Mouse (Mus musculus) hindbrain, embryonic 15.5 days (tissue): ENCODE measurements around the gene C8b. TPM values are rescaled to one million over a fixed set of nuclear protein-coding genes. Genes with fewer than 3 reads are reported as not detected.

Experiments used
- ATAC-seq: fragments of 200-750 bp; cut with Nextera tagmentation; 2 replicates; pipeline ENCODE4 v1.8.0; 2017; ENCODE audit warnings: low read depth, moderate number of reproducible peaks, moderate TSS enrichment; ENCODE audit not compliant: low FRiP score
- H3K27ac ChIP-seq: fragments of 300-500 bp; sonication (generic); replicated peaks from 2 replicates; pipeline ENCODE4 v1.5.1; 2015; ENCODE audit warnings: mild to moderate bottlenecking, inconsistent platforms
- H3K27me3 ChIP-seq: fragments of 300-500 bp; sonication (generic); 2 replicates; pipeline ENCODE4 v1.6.1; 2015; ENCODE audit warnings: control low read depth, inconsistent platforms
- H3K36me3 ChIP-seq: fragments of 300-500 bp; sonication (generic); 2 replicates; pipeline ENCODE4 v1.6.1; 2015; ENCODE audit warnings: control low read depth, inconsistent platforms
- H3K4me1 ChIP-seq: fragments of 300-500 bp; sonication (generic); replicated peaks from 2 replicates; pipeline ENCODE4 v1.6.1; 2015; ENCODE audit warnings: control low read depth, inconsistent platforms
- H3K4me2 ChIP-seq: fragments of 300-500 bp; sonication (generic); 2 replicates; pipeline ENCODE4 v1.6.1; 2015; ENCODE audit warnings: moderate library complexity, mild to moderate bottlenecking, inconsistent platforms
- H3K4me3 ChIP-seq: fragments of 300-500 bp; sonication (generic); 2 replicates; pipeline ENCODE4 v1.5.1; 2015; ENCODE audit warnings: mild to moderate bottlenecking, inconsistent platforms
- H3K9ac ChIP-seq: fragments of 300-500 bp; sonication (generic); 2 replicates; pipeline ENCODE4 v1.6.1; 2015; ENCODE audit warnings: inconsistent platforms
- H3K9me3 ChIP-seq: fragments of 300-500 bp; sonication (generic); 2 replicates; pipeline ENCODE4 v1.6.1; 2016; ENCODE audit warnings: control low read depth, inconsistent platforms
- WGBS: fragments of 180-500 bp; shearing (Covaris S2); methylation state at CpG from one replicate; pipeline ENCODE4 v1.1.7; 2015; 5-methylcytosine and 5-hydroxymethylcytosine counted together
- polyA plus RNA-seq: library from polyadenylated mRNA; unstranded; fragments of >200 nt; fragmentation: Nextera tagmentation; extraction: Ambion mirVana; gene quantifications from 2 replicates; pipeline ENCODE4 v1.2.1, GENCODE M21; 2015

C8b gene
- polyA plus RNA-seq, result 0.09 TPM in 1 of 2 replicates, not detected in the other

DNA sequence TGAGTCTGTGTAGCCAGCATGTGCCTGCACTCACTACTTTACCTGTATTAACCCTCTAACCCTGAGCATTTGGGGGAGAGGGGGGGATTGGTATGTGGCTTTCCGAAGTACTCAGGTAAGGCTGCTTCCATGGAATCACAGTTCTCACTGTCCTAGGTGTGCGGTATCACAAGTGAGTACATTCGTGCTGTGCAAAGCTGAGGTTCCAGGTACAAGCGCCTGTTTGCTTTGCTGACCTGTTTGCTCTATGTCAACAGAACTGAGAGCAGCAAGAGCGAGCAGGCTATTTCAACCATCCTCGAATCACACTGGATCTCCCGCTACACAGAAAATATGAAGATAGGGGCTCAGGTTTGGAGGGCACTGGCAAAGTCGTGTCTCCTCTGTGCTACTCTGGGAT, at the start of gene C8b:
C8b (plus strand) TSS at position 253 of the 400 bp plus-strand sequence.
- H3K4me2 ChIP-seq, result no peak within 1 kb of the TSS
- no peaks in the 10 kb centered on the region for H3K27me3 ChIP-seq
- no peaks in the 10 kb centered on the region for H3K36me3 ChIP-seq
- ATAC-seq, result no peak
- 93% methylated on average over 8 of the region's 8 CpGs for WGBS
- no peak within 1 kb of the TSS for H3K9ac ChIP-seq
- peaks cover 6% of the 10 kb centered on the region for H3K4me1 ChIP-seq
- H3K4me3 ChIP-seq, result no peak within 1 kb of the TSS
- no peaks in the 10 kb centered on the region for H3K9me3 ChIP-seq
- no peak within 1 kb of the TSS for H3K27ac ChIP-seq

DNA sequence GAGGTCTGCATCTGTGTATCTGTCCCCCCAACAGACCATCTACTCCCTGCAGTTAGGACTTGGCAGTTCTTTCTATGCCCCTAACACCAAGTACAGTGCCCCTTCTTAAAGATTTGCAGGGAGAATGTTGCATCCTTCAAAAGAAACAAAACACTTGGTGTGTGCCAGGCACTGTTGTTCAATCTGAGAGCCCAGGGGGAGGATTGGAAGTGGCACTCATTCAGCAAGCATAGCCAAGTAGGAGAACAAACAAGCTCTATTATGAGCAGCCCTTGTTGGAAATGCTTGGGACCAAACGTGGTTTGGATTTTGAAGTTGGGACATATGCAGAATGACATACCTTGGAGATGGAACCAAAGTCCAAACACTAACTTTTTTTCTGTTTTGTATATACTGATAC, 49.6 kb upstream of the C8b start:
- H3K27me3 ChIP-seq, result no peaks in the 10 kb centered on the region
- H3K27ac ChIP-seq, result no peak overlapping the region
- no peaks in the 10 kb centered on the region for H3K36me3 ChIP-seq
- H3K9ac ChIP-seq, result no peak overlapping the region
- 66% methylated on average over 1 of the region's 1 CpGs for WGBS
- peaks cover 30% of the 10 kb centered on the region for H3K4me1 ChIP-seq
- no peak overlapping the region for H3K4me2 ChIP-seq
- ATAC-seq, result no peak
- no peak overlapping the region for H3K4me3 ChIP-seq
- H3K9me3 ChIP-seq, result no peaks in the 10 kb centered on the region

DNA sequence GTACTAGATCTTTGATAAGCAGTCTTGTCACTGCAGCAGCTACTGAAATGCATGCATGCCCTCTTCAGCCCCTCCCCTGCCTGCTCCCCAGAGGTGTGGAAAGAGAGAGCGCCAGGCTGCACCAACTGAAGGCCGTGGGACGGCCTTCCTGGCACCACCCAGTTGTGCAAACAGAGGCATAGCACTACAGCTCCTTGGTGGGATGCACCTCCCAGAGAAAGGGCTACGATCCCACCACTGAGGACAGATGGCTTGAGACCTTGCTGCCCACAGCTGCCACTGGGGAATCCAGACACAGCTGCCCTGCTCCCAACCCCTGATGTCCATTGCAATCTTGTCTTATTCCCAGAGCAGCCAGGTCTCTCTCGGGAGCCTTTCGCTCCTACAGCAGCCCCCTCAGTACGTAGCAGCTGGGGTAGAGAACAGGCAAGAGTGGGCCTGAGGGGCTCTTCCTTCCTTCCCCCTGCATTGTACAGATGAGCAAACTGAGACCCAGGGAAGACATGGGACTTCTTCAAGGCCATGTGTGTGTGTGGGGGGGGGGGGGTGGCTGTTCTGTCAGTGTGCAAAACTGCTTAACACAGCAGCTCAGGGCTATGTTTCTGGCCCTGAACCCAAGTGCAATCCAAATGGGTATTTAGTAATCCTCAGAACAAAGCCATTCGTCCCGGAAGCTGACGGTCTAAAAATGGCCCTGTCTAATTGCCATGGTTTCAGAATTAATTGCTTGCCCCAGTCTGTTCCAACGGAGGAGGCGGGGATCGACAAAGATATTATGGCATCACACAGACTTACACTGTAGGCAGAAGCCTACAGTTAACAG, 46.9 kb upstream of the C8b start:
- H3K36me3 ChIP-seq, result no peaks in the 10 kb centered on the region

DNA sequence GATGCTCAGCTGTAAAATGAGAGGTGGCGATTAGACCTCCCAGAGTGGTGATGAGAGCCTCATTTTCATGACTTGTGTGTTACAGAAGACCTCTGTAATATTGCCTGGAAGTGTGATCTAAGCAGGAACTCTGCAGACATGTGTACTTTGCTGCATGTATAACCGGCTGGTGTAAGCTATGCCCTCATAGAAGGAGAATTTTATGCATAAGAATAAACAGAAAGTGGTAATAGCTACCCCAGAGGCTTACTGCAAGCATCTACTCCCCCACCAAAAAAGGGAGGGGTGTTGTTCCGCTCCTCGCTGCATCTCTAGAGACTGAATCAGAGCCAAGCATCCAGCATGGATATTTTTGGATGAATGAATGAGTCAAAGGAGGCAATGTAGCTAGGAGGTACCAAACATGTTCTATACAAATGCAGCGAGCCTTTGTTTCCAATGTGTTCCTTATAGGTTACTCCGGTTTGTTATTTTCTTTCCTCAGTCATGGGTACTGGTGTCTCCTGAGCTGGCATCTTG, 42.5 kb upstream of the C8b start:
- WGBS, result 60% methylated on average over 6 of the region's 6 CpGs
- Histone ChIP-seq H3K27me3 (no peaks in the 10 kb centered on the region), H3K27ac (0 out of 2 replicates have a peak overlapping the region, but pooled peaks have one; percentile 35), H3K9ac (no peak overlapping the region), H3K4me1 (peaks cover 25% of the 10 kb centered on the region), H3K4me2 (no peak overlapping the region), H3K36me3 (no peaks in the 10 kb centered on the region), H3K9me3 (no peaks in the 10 kb centered on the region), H3K4me3 (no peak overlapping the region)
- ATAC-seq, result no peak

More for the DNA sequence above, 46.9 kb upstream of the C8b start:
- H3K27ac ChIP-seq, result peak overlapping the region; percentile 39
- no peaks in the 10 kb centered on the region for H3K9me3 ChIP-seq
- H3K27me3 ChIP-seq, result no peaks in the 10 kb centered on the region
- H3K9ac ChIP-seq, result no peak overlapping the region
- H3K4me1 ChIP-seq, result peaks cover 34% of the 10 kb centered on the region
- H3K4me3 ChIP-seq, result no peak overlapping the region
- WGBS, result 24% methylated on average over 13 of the region's 13 CpGs
- ATAC-seq, result peak; percentile 58
- no peak overlapping the region for H3K4me2 ChIP-seq

DNA sequence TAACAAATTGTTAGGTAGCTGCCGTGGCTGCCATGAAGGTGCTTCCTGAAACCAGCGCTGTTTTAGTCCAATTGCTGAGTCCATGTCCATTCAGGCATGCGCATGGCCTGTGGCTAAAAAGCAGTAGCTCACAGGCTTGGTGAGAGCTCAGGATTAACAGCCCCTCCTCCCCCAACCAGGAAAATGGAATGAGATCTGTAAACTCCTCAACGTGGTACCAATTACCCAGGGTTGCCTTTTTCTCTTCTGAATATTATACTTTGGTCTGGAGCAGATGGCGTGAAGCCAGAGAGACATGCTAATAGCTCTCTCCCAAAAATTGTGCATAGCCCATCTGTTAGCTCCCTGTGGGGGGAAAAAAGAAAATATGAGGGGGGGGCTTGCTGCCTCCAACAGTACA, 41.9 kb upstream of the C8b start:
- no peak for ATAC-seq
- no peak overlapping the region for H3K4me2 ChIP-seq
- H3K27me3 ChIP-seq, result no peaks in the 10 kb centered on the region
- no peak overlapping the region for H3K9ac ChIP-seq
- H3K36me3 ChIP-seq, result no peaks in the 10 kb centered on the region
- H3K27ac ChIP-seq, result 0 out of 2 replicates have a peak overlapping the region, but pooled peaks have one; percentile 35
- 45% methylated on average over 5 of the region's 5 CpGs for WGBS
- H3K9me3 ChIP-seq, result no peaks in the 10 kb centered on the region
- H3K4me3 ChIP-seq, result no peak overlapping the region
- peaks cover 18% of the 10 kb centered on the region for H3K4me1 ChIP-seq

DNA sequence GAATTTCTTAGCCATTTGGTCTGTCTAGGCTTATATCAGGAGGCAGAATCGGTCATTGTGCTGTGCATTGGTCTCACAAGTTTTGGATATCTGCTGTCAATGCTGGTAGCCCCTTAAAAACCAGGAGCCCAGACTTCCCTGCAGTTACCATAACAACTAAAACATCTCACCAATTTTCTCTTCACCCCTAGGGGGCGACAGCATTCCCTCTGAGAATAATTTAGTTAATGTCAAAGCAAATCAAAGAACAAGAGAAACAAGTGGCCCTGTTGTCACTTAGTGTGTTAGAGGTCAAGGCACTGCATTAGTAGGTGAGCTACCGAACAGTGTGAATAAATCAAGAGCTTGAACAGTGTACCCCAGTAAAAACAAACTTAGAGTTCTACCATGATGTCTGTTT, 40.4 kb upstream of the C8b start:
- H3K27me3 ChIP-seq, result no peaks in the 10 kb centered on the region
- no peak overlapping the region for H3K9ac ChIP-seq
- no peak overlapping the region for H3K4me2 ChIP-seq
- H3K36me3 ChIP-seq, result no peaks in the 10 kb centered on the region
- ATAC-seq, result no peak
- no peaks in the 10 kb centered on the region for H3K9me3 ChIP-seq
- peaks cover 13% of the 10 kb centered on the region for H3K4me1 ChIP-seq
- H3K27ac ChIP-seq, result no peak overlapping the region
- no peak overlapping the region for H3K4me3 ChIP-seq
- 45% methylated on average over 3 of the region's 3 CpGs for WGBS

DNA sequence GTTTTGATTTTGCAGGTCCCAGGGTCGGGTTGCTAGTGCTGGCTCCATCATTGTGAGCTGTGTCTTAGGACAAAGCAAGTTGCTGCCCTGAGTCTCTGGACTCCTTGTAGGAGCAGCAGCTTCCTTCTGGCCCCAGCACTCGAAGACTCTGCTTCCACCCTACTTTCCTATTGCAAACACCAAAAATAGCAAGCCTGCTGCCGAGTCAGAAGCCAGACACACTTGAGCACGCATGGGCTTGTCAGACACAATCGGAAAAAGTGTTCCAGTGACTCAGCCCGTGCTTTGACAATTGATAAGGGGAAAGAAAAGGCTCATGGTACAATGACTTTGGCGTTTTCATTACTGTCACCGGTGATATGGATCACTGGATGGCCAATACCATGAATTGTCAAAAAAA, 36.9 kb upstream of the C8b start:
- no peaks in the 10 kb centered on the region for H3K36me3 ChIP-seq
- peaks cover 4% of the 10 kb centered on the region for H3K4me1 ChIP-seq
- 74% methylated on average over 8 of the region's 8 CpGs for WGBS

DNA sequence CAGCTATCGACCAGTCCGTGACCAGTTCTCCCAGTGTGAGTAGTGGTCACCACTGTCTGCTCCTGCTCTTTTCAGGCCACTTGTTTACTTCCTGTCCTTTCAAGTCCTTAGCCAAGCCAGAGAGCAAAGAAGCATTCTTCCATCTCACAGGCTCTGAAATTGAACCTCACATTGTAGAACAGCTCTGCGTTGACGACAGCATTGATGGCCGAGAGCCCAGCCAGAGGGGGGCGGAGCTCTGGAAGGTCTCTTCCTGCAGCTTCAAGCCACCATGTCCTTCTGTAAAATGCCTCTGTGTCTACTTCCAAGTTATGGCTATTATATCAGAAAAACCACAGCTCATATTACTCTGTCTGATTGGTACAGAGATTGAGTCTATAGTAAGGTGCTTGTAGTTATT, 19.6 kb upstream of the C8b start:
- Histone ChIP-seq H3K27me3 (no peaks in the 10 kb centered on the region), H3K9ac (no peak overlapping the region), H3K9me3 (no peaks in the 10 kb centered on the region), H3K36me3 (no peaks in the 10 kb centered on the region), H3K27ac (no peak overlapping the region), H3K4me2 (no peak overlapping the region), H3K4me3 (no peak overlapping the region), H3K4me1 (no peaks in the 10 kb centered on the region)
- 69% methylated on average over 6 of the region's 6 CpGs for WGBS
- ATAC-seq, result no peak

More for the DNA sequence above, 36.9 kb upstream of the C8b start:
- Histone ChIP-seq H3K4me3 (no peak overlapping the region), H3K9ac (no peak overlapping the region), H3K27me3 (no peaks in the 10 kb centered on the region), H3K27ac (no peak overlapping the region), H3K9me3 (no peaks in the 10 kb centered on the region), H3K4me2 (no peak overlapping the region)
- no peak for ATAC-seq

DNA sequence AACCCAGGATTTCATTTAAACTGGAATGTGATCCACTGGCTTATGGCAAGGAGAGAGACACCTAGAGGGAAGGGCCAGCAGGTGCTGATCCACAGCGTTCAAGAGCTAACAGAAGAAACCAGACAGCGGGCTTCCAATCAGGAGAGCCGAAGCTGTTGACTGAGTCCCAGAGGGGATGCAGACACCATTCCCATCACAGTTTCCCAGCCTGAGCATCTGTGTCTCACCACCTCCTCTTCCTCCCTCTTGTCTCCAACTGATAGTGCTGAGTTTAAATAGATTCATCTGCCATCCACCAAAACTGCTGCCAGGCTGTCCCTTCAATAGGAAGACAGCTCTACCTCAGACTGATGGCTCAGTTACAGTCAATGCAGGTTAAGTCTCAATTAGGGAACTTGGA, 12.0 kb upstream of the C8b start:
- Histone ChIP-seq H3K27ac (no peak overlapping the region), H3K36me3 (no peaks in the 10 kb centered on the region), H3K4me3 (no peak overlapping the region), H3K27me3 (no peaks in the 10 kb centered on the region), H3K4me2 (no peak overlapping the region), H3K4me1 (no peaks in the 10 kb centered on the region), H3K9me3 (no peaks in the 10 kb centered on the region), H3K9ac (no peak overlapping the region)
- WGBS, result 84% methylated on average over 3 of the region's 3 CpGs
- no peak for ATAC-seq

DNA sequence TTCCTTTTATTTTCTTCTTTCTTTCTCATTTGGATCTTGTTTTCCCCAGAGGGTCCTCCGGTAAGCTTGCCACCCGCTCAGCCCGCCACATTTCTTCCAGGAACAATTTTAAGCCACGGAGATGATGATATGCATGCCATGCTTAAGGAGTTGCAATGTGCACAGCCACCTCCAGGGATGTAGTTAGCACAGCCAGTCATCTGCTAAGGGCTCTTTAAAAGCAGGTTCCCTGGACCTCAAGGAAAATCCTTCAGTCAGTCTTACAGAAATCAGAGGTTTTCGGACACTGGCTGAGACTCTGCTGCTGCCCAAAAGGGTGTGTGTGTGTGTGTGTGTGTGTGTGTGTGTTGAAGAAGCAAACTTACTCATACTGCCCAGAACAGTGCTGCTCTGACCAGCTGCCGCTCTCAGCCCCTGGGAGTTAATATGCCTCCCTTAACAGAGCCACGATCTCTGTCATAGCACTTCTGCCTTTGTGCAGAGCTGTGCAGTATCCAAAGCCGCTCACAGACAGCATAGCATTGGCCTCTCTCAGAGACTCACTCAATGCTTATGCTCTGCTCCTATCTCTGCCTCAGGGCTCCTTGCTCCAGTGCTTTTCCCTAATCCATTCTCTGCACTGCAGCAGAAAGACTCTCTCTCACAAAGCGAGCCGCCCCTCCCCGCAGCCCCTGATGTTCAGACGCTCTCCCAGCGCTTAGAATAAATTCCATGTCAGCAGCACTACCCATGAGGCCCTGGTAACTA, 5.1 kb upstream of the C8b start:
- Histone ChIP-seq H3K9ac (no peak overlapping the region), H3K36me3 (no peaks in the 10 kb centered on the region), H3K27me3 (no peaks in the 10 kb centered on the region), H3K4me1 (peaks cover 12% of the 10 kb centered on the region), H3K4me2 (peak overlapping the region; percentile 18; the same call in 1 of the 2 replicates), H3K9me3 (no peaks in the 10 kb centered on the region), H3K27ac (peak overlapping the region; percentile 71), H3K4me3 (no peak overlapping the region)
- ATAC-seq, result peak; percentile 91
- WGBS, result 43% methylated on average over 13 of the region's 13 CpGs

DNA sequence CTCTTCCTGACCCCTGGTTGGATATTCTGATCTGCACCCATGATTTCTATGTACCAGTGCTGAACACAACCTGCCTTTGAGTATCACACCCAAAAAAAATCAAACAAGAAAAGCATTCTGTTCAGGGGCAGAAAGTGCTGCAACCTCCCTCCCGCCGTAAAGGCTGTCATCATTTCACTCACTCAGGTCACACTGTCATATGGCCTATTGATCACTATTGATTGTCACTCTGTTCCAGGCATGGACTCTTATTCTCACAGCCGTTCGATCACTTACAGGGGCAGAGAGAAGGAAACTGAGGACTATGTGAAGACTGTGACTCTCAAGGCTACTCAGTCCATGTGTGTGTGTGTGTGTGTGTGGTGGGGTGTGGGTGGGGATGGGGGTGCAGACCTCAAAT, 2.1 kb downstream of the C8b start:
- WGBS, result 83% methylated on average over 4 of the region's 4 CpGs
- no peak for ATAC-seq
- Histone ChIP-seq H3K27ac (no peak overlapping the region), H3K27me3 (no peaks in the 10 kb centered on the region), H3K36me3 (no peaks in the 10 kb centered on the region), H3K4me1 (no peaks in the 10 kb centered on the region), H3K4me2 (no peak overlapping the region), H3K9ac (no peak overlapping the region), H3K4me3 (no peak overlapping the region), H3K9me3 (no peaks in the 10 kb centered on the region)

DNA sequence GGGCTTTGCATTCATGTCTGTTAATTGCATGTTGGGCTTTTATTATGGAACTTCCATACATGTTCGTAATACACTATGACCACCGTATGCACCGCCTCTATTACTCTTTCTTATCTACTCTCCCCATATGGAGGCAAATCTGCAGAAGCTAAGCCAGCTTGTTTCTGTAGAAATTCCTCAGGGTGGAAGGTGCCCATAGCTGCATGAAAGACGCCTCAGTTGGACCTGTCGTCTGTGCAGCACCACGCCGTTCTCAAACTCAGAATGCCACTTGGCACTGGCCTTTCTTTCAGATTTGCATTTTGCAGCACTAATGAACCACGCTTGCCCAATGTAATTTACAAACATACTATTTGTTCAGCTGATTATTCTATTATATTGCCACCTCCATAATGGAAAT, 3.5 kb downstream of the C8b start:
- ATAC-seq, result no peak
- Histone ChIP-seq H3K27me3 (no peaks in the 10 kb centered on the region), H3K36me3 (no peaks in the 10 kb centered on the region), H3K9me3 (no peaks in the 10 kb centered on the region), H3K4me3 (no peak overlapping the region), H3K27ac (no peak overlapping the region), H3K9ac (no peak overlapping the region), H3K4me1 (no peaks in the 10 kb centered on the region), H3K4me2 (no peak overlapping the region)
- WGBS, result 77% methylated on average over 8 of the region's 8 CpGs
